Mouse (Mus musculus): ENCODE results near the gene Rab17. TPM values are rescaled to one million over a fixed set of nuclear protein-coding genes. Genes with fewer than 3 reads are reported as not detected.

The Rab17 gene
- polyA plus RNA-seq, 1 experiment from 2014 or later: 8.2 TPM

- H3K9me3 ChIP-seq (ENCODE audit: low read length): no peaks in the 10 kb centered on the region
- no peak overlapping the region for H3K9ac ChIP-seq (replicated peaks)
- no peak for DNase-seq
- no peak overlapping the region for H3K4me3 ChIP-seq (ENCODE audit: low read depth, low read length)
- peak overlapping the region; percentile 53 for H3K4me2 ChIP-seq (ENCODE audit: low read depth, low read length)
- no peaks in the 10 kb centered on the region for H3K36me3 ChIP-seq (replicated peaks; ENCODE audit: insufficient read depth, low read length)
- H3K27me3 ChIP-seq (ENCODE audit: insufficient read depth, low read length): 0 out of 2 replicates have a peak, but pooled peaks cover 2% of the 10 kb centered on the region
- WGBS (ENCODE audit: insufficient replicate concordance): 66% methylated on average over 10 of the region's 10 CpGs
- ATAC-seq: no peak
- no peak for TF ChIP-seq EP300 (IDR thresholded peaks at IDR 0.05; ENCODE audit: low read depth)
- no peak for TF ChIP-seq CTCF (IDR thresholded peaks at IDR 0.05; ENCODE audit: low read depth)
- H3K4me1 ChIP-seq (ENCODE audit: insufficient read depth): peaks cover 11% of the 10 kb centered on the region; the same call in 1 of the 2 replicates
- no peak overlapping the region for H3K27ac ChIP-seq (ENCODE audit: low read depth)
Observed at GRCm38 (mm10) chr1:90969881-90970390, 475 bp upstream of the Rab17 start.

GRCm38 (mm10) chr1:90968649-90969048 is 812 bp downstream of the Rab17 start:
- Histone ChIP-seq H3K27ac (ENCODE audit: low read depth) (no peak overlapping the region; the same call in 1 of the 2 replicates), H3K4me1 (ENCODE audit: insufficient read depth) (peaks cover 14% of the 10 kb centered on the region), H3K36me3 (replicated peaks; ENCODE audit: insufficient read depth, low read length) (no peaks in the 10 kb centered on the region), H3K4me3 (ENCODE audit: low read depth, low read length) (peak overlapping the region; percentile 39), H3K9me3 (ENCODE audit: low read length) (no peaks in the 10 kb centered on the region), H3K27me3 (ENCODE audit: insufficient read depth, low read length) (0 out of 2 replicates have a peak, but pooled peaks cover 2% of the 10 kb centered on the region), H3K4me2 (ENCODE audit: low read depth, low read length) (peak overlapping the region; percentile 53), H3K9ac (replicated peaks) (peak overlapping the region; percentile 51; the same call in 1 of the 2 replicates)
- ATAC-seq (no peak), DNase-seq (no peak)
- TF ChIP-seq CTCF (IDR thresholded peaks at IDR 0.05; ENCODE audit: low read depth) (no peak), EP300 (IDR thresholded peaks at IDR 0.05; ENCODE audit: low read depth) (no peak)
- 49% methylated on average over 4 of the region's 4 CpGs for WGBS (ENCODE audit: insufficient replicate concordance)

GRCm38 (mm10) chr1:90967583-90967982 is 1.9 kb downstream of the Rab17 start:
- no peak overlapping the region for H3K27ac ChIP-seq (ENCODE audit: low read depth)
- TF ChIP-seq EP300 (IDR thresholded peaks at IDR 0.05; ENCODE audit: low read depth) (no peak), CTCF (IDR thresholded peaks at IDR 0.05; ENCODE audit: low read depth) (no peak)
- DNase-seq: peak; percentile 36
- H3K4me1 ChIP-seq (ENCODE audit: insufficient read depth): peaks cover 20% of the 10 kb centered on the region
- no peaks in the 10 kb centered on the region for H3K9me3 ChIP-seq (ENCODE audit: low read length)
- no peak overlapping the region for H3K4me3 ChIP-seq (ENCODE audit: low read depth, low read length)
- ATAC-seq: no peak
- H3K36me3 ChIP-seq (replicated peaks; ENCODE audit: insufficient read depth, low read length): no peaks in the 10 kb centered on the region
- peak overlapping the region; percentile 41; the same call in 1 of the 2 replicates for H3K9ac ChIP-seq (replicated peaks)
- no peaks in the 10 kb centered on the region for H3K27me3 ChIP-seq (ENCODE audit: insufficient read depth, low read length)
- peak overlapping the region; percentile 53; the same call in 1 of the 2 replicates for H3K4me2 ChIP-seq (ENCODE audit: low read depth, low read length)
- 66% methylated on average over 7 of the region's 7 CpGs for WGBS (ENCODE audit: insufficient replicate concordance)

- 0 out of 2 replicates have a peak overlapping the region, but pooled peaks have one; percentile 11 for H3K27ac ChIP-seq (ENCODE audit: low read depth)
- DNase-seq (peak; percentile 61), ATAC-seq (peak; percentile 86)
- H3K27me3 ChIP-seq (ENCODE audit: insufficient read depth, low read length): no peaks in the 10 kb centered on the region
- 39% methylated on average over 3 of the region's 3 CpGs for WGBS (ENCODE audit: insufficient replicate concordance)
- no peak overlapping the region for H3K4me2 ChIP-seq (ENCODE audit: low read depth, low read length)
- H3K4me3 ChIP-seq (ENCODE audit: low read depth, low read length): no peak overlapping the region
- H3K9me3 ChIP-seq (ENCODE audit: low read length): no peaks in the 10 kb centered on the region
- H3K36me3 ChIP-seq (replicated peaks; ENCODE audit: insufficient read depth, low read length): no peaks in the 10 kb centered on the region
- peaks cover 14% of the 10 kb centered on the region for H3K4me1 ChIP-seq (ENCODE audit: insufficient read depth)
- H3K9ac ChIP-seq (replicated peaks): no peak overlapping the region
- no peak for TF ChIP-seq CTCF (IDR thresholded peaks at IDR 0.05; ENCODE audit: low read depth)
Observed at GRCm38 (mm10) chr1:90962994-90963393, 6.5 kb downstream of the Rab17 start.

GRCm38 (mm10) chr1:90962526-90962925 is 6.9 kb downstream of the Rab17 start:
- Histone ChIP-seq H3K4me2 (ENCODE audit: low read depth, low read length) (no peak overlapping the region), H3K4me1 (ENCODE audit: insufficient read depth) (peaks cover 12% of the 10 kb centered on the region), H3K36me3 (replicated peaks; ENCODE audit: insufficient read depth, low read length) (no peaks in the 10 kb centered on the region), H3K27me3 (ENCODE audit: insufficient read depth, low read length) (no peaks in the 10 kb centered on the region), H3K27ac (ENCODE audit: low read depth) (no peak overlapping the region), H3K9me3 (ENCODE audit: low read length) (no peaks in the 10 kb centered on the region), H3K9ac (replicated peaks) (no peak overlapping the region), H3K4me3 (ENCODE audit: low read depth, low read length) (no peak overlapping the region)
- ATAC-seq (peak; percentile 51; the same call in 1 of the 2 replicates), DNase-seq (no peak)
- 36% methylated on average over 4 of the region's 4 CpGs for WGBS (ENCODE audit: insufficient replicate concordance)
- no peak for TF ChIP-seq EP300 (IDR thresholded peaks at IDR 0.05; ENCODE audit: low read depth)
- no peak for TF ChIP-seq CTCF (IDR thresholded peaks at IDR 0.05; ENCODE audit: low read depth)

DNA sequence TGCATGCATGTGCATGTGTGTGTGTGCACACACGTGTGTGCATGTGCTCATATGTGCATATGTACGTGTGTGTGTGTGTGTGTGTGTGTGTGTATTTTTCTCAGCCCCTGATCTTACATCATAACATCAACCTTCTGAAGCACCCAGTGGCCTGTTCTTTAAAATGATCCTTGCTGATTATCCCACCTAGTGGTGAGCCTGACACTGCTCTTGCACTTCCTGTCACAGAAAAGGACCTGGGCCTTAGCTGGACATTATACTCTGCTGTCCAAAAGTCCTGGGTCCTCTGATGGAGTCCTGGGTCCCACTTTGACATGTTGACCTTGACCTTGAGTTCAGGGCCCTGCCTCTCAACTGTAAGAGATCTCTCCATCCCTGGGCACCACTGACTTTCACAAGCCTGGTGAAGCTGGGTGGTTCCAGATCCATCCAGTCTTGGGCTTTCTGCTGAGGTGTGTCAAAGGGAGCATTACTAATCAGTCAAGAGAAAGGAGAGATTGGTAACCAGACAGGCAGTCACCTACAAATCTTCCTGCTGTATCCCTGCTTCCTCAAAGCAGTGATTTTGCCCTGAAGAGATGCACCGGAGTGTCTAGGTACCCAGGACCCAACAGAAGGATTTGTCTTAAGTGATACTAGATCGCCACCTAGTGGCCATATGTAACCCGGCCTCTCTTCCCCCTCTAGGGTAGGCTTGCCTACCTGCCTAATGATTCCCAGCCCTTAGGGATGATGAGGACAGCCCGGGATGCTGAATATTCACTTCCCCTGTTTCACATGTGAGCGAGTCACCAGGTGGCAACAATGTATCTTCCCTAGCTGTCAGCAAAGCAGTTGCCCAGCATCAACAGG is 13.0 kb downstream of the Rab17 start:
- DNase-seq: peak; percentile 57
- ATAC-seq: 0 out of 2 replicates have a peak, but pooled peaks have one; percentile 29
- TF ChIP-seq CTCF (IDR thresholded peaks at IDR 0.05; ENCODE audit: low read depth): peak; percentile 84
- TF ChIP-seq EP300 (IDR thresholded peaks at IDR 0.05; ENCODE audit: low read depth): no peak

More for the DNA sequence above, 13.0 kb downstream of the Rab17 start:
- Histone ChIP-seq H3K4me2 (ENCODE audit: low read depth, low read length) (no peak overlapping the region), H3K4me3 (ENCODE audit: low read depth, low read length) (no peak overlapping the region), H3K27me3 (ENCODE audit: insufficient read depth, low read length) (no peaks in the 10 kb centered on the region), H3K27ac (ENCODE audit: low read depth) (no peak overlapping the region), H3K36me3 (replicated peaks; ENCODE audit: insufficient read depth, low read length) (no peaks in the 10 kb centered on the region), H3K9me3 (ENCODE audit: low read length) (no peaks in the 10 kb centered on the region), H3K4me1 (ENCODE audit: insufficient read depth) (no peaks in the 10 kb centered on the region), H3K9ac (replicated peaks) (no peak overlapping the region)
- WGBS (ENCODE audit: insufficient replicate concordance): 30% methylated on average over 7 of the region's 7 CpGs

All from liver, postnatal 0 days (tissue).